Mouse (Mus musculus) heart, adult 8-10 months (tissue): ENCODE data around the gene Clec4a4. TPM values are rescaled to one million over a fixed set of nuclear protein-coding genes. Genes with fewer than 3 reads are reported as not detected.
A peak's percentile ranks its signal among the peaks of the same experiment; 100 is the strongest.
"Not testable (repeated sequence)": the region's sequence is repeated elsewhere in the genome, so short reads cannot be mapped to it uniquely, and the experiment has no call there.

Source experiments
- DNase-seq: peaks from one replicate; pipeline ENCODE4 v3.0.0; 2022; ENCODE audit warnings: low spot score
- total RNA-seq, 4 experiments: library from RNA; stranded (reverse); gene quantifications; 2 replicates each; pipeline ENCODE4 v1.2.4; 2022

Gene Clec4a4
- not detected for total RNA-seq

- DNase-seq, result no peak
Observed at GRCm38 (mm10) chr6:122989876-122990437, at the start of gene Clec4a4. Gene Clec4a4, plus strand, starts transcription at chr6:122990367.

- no peak for DNase-seq
Observed at GRCm38 (mm10) chr6:122946760-122947159, 43.4 kb upstream of the Clec4a4 start.

- peak; percentile 33 for DNase-seq
Observed at GRCm38 (mm10) chr6:122952401-122952800, 37.8 kb upstream of the Clec4a4 start, which contains the start of gene Clec4a3. Gene Clec4a3, plus strand, starts transcription at chr6:122952515.

GRCm38 (mm10) chr6:122964562-122964961, 25.6 kb upstream of the Clec4a4 start:
- no peak for DNase-seq

- DNase-seq, result no peak
Observed at GRCm38 (mm10) chr6:122969048-122969447, 21.1 kb upstream of the Clec4a4 start.

- DNase-seq, result not testable (repeated sequence)
Observed at GRCm38 (mm10) chr6:123004696-123005095, 14.5 kb downstream of the Clec4a4 start.

GRCm38 (mm10) chr6:123005591-123005990, 15.4 kb downstream of the Clec4a4 start:
- DNase-seq, result no peak

- DNase-seq, result peak; percentile 6
Observed at GRCm38 (mm10) chr6:123049742-123050372, 59.7 kb downstream of the Clec4a4 start, which contains the start of gene Clec4b1. Gene Clec4b1, plus strand, starts transcription at chr6:123049962.

Other genes with a start within 250 kb of the Clec4a4 start
- gene Slc2a3, start 188.7 kb upstream of the Clec4a4 start, total RNA-seq, result 1 to 10 TPM; 2.3 to 2.9 (median 2.4) TPM
- gene Foxj2, start 170.5 kb upstream of the Clec4a4 start, total RNA-seq, result 10 to 100 TPM; 26.3 to 31.5 (median 29.1) TPM
- gene C3ar1, start 134.2 kb upstream of the Clec4a4 start, total RNA-seq, result 1 to 10 TPM; 2.0 to 3.5 (median 2.5) TPM
- gene Necap1, start 115.9 kb upstream of the Clec4a4 start, total RNA-seq, result 10 to 100 TPM; 17.1 to 22.1 (median 20.1) TPM
- gene Clec4a1, start 68.5 kb upstream of the Clec4a4 start, total RNA-seq, result 1 to 10 TPM; 2.5 to 3.7 (median 2.7) TPM
- 1 to 10 TPM; 1.2 to 3.4 (median 2.2) TPM for gene Clec4a3, start 37.9 kb upstream of the Clec4a4 start, total RNA-seq
- under 1 TPM in 1 of 4 experiments, not detected in 3; 0.57 TPM for gene Clec4b1, start 59.6 kb downstream of the Clec4a4 start, total RNA-seq
- 1 to 10 TPM; 1.0 to 2.3 (median 1.4) TPM for gene Clec4a2, start 116.1 kb downstream of the Clec4a4 start, total RNA-seq
- not detected for gene Clec4b2, start 182.5 kb downstream of the Clec4a4 start, total RNA-seq
- 1 to 10 TPM in 2 of 4 experiments, under 1 TPM in 2; 0.44 to 1.5 (median 0.86) TPM for gene Clec4n, start 239.5 kb downstream of the Clec4a4 start, total RNA-seq